Mouse (Mus musculus) heart, adult 9 months (tissue): ENCODE results near the gene Nbas.

ENCODE experiments used
- DNase-seq, 2 experiments: peaks; one replicate each; pipeline ENCODE4 v3.0.0; 2022; ENCODE audit warnings: low spot score in 2 of 2

The Nbas gene

DNA sequence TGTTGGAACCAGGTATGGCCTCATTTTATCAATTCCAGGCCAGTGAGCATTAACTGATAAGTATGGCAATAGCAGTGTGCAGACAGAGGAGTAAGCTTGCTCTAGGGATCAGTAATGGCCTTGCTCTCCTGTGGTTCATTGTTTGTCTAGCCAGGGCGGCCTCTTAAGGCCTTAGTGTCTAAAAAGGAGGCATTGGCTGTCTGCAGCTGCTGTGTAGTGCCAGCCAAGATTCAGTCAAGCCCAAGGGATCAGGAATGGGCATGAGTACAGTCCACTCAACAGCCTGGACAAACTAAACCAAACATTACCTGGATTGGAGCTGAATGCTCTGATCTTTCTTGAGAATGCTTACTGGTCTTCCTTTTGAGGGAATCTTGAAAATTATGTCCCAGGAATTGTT is 120.7 kb downstream of the Nbas start:
- no peak for DNase-seq

GRCm38 (mm10) chr12:13410191-13410590 is 141.3 kb downstream of the Nbas start:
- no peak for DNase-seq

DNA sequence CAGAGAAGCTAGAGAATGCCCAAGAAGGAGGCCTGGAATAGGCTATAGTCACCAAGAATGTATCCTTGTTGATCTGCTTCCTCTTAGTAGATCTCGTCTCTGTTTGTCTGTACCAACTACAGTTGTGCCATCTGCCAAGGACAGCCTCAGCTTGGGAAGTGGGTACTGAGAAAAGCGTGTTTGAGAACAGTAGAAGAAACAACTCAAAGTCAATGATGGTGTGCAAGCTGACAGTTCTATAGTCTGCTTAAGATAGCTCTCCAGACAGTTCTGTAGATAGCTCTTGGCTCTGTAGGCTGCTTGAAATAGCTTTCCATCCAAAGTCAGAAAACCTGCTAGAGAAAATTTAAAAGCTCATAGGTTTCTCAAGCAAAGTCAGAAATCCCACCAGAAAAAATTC is 149.7 kb downstream of the Nbas start:
- DNase-seq, result no peak

DNA sequence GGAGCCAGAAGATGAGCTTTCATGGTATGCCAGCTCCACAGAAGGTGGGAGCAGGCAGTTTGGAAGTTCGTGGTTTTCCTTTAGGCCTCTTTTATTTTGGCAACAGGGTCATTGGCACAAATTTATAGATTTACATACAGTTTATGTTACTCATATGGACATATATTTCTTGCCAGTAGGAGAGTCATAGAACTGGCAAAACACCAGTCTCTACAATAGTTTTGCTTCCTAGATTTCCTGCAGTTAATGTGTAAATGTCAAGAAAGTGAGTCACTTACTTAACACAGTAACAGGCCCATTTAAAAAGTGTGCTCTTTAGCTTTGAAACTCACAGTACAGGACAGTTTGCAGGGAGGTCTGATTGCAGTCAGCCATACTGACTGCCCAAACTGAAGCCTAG is 161.3 kb downstream of the Nbas start:
- DNase-seq, result no peak

- no peak for DNase-seq
Measured at GRCm38 (mm10) chr12:13444653-13445431, 175.9 kb downstream of the Nbas start.

- no peak for DNase-seq
Measured at GRCm38 (mm10) chr12:13445486-13446065, 176.6 kb downstream of the Nbas start.

DNA sequence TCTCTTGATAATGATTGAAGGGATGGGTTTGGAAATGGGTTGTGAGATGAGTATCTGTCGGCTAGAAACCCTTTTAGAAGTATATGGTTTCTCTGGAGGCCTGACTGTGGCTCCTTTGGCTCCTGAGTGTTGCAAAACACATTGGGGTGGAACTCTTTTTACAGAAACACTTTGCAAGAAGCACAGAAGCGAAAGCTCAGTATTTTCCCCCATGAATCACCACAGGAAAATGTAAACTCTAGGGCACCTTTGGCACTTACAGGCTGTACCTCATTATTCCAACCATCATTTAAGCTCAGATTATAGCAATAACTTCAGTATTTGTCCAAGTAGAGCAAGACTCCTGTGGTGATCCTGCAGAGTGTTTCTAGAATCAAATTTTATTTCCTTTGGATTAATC is 180.0 kb downstream of the Nbas start:
- no peak for DNase-seq

- DNase-seq, result no peak
Measured at GRCm38 (mm10) chr12:13452050-13452449, 183.1 kb downstream of the Nbas start.

- no peak for DNase-seq
Measured at GRCm38 (mm10) chr12:13460223-13460853, 191.4 kb downstream of the Nbas start.

DNA sequence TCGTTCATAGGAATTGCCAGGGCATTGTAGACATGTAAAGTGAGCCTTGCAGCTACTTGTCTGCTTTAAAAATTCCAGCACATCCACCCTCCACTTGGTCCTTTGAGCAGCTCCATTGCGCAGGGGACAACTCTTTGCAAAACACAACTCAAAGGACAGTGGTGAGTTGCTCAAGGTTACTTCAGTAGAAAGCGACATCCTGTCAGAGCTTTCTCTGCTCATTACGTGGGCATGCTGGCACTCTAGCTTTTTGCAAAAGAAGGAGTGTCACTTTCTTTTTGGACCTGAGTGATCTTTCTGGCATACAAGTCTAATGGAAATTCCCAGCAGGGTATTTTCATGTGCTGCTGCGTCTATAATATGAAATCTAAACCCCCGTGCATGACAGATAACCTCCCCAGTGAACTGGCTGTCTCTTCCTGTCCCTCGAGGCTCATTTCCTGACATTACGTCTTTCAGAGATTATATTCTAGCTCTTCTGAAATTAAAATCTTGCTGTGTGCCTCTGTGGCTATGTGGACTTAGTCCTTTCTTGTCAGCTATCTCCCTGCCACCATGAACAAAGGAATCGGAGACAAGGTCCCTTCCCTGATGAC is 192.7 kb downstream of the Nbas start:
- DNase-seq, result no peak

DNA sequence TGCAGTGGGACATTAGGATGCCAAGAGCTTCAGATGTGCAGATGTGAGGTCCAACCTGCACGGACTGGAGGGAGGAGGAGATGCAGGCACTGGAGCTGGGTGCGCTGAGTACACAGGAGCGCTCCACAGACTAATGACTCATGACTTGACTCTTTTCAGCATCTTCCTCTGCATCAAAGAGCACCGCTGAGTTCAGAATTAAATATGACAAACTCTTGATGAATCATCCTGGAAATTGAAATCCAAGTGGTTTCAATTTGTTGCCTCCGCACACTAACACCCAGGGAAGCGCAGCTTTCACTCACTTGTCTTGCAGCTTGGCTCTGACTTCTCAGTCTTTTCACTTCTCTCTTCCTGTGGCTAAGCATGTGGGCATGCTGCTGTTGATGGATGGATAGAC is 193.5 kb downstream of the Nbas start:
- DNase-seq, result no peak

GRCm38 (mm10) chr12:13465554-13465953 is 196.6 kb downstream of the Nbas start:
- DNase-seq, result no peak

DNA sequence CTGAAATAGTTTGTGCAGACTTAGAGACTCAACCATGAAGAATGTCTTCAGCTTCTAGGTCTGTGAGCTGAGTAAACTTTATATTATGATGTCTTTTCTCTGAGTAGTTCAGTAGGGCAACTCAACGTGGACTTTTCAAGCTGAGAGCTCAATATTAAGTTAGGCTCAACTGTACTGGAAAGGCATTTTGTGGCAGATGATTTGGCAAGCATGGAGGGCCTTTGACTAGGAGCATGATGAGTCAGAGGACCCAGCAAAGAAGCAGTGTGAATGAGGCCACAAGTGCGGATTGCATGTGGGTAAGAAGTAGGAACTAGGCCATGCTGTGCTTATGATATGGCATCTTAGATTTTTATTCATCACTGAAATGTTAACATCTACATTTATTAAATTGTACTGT is 205.9 kb downstream of the Nbas start:
- DNase-seq, result no peak

DNA sequence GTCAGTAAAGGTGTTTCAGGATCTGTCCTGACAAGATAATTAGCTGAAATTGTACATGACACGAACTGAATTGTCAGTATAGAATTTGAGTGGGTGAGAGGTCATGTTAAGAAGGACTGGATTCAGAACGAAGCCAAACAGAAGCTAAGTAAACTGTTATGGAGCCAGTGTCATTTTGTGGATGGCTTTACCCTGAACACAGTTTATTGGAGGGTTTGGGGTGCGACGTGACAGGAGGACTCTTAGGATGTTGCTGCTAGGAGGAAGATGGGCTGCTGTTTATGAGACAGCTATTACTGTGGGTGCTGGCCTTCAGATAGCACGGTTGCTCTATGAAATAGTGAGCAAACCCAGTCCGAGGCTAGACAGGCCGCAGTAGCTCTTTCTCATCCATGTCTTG is 210.2 kb downstream of the Nbas start:
- no peak for DNase-seq

DNA sequence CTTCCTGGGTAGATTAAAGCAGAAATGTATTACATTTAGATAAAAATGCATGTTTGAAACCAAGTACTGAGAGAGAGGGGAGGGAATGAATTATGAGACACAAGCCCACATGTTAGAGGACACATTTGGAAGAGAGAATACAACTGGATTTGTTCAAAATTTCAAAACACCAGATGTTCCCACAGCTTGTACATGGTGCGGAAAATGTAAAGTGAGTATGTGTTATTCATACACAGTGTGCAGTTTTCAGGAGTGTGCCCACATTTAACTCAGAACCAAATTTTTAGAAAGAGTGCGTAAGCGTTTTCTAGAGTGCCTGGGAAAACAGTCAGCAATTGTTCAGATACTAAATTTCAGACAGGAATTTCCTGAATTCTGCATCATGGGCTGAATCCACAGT is 217.3 kb downstream of the Nbas start:
- DNase-seq, result no peak

- no peak for DNase-seq
Measured at GRCm38 (mm10) chr12:13497211-13497610, 228.3 kb downstream of the Nbas start.

DNA sequence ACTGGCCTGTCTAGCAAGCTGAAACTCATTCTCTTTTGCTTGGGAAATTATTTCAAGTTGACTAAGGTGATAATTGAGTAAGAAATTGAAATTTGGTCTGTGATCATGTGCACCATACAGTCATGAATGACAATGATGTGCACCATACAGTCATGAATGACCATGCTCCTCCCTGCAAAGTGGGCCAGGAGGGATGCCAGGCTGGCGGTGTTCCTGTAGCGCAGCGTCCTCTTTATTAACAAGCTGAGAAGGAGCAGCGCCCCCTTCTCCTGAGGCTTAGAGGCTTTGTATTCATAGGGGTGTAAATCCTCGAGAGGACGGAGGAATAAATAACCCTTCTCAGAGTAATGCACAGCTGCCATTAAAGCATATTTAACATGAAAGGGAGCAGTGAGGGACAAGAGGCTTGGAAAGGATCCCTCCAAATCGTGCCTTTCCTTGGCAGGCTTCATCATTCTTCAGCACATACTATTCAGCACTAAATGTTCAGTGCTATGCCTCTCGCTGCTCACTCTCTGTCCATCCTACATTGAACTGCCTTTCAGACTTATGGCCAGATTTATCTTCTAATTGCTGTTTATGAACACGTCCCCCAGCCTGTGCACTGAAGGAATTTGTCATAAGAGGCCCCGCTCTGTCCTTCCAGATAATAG is 230.4 kb downstream of the Nbas start:
- DNase-seq, result no peak

DNA sequence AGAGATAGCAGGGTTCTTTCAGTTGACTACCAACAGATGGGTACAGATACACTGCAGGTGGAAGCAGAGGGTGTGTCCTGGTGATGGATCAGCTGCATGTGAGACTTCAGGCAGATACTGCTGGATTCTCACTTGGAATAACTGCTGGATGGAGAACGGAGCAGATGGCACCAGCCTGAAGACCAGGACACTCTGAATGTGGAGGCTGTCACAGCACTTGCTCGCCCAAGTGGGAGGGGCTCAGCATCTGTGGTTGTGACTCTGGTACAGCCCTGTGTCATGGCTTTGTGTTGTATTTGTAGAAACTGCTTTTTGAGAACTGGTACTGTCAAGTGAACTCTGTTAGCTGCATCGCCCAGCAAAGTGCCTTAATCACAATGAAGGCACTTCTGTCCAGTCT is 231.3 kb downstream of the Nbas start:
- DNase-seq, result no peak

- DNase-seq, result no peak
Measured at GRCm38 (mm10) chr12:13504771-13505444, 236.0 kb downstream of the Nbas start.

DNA sequence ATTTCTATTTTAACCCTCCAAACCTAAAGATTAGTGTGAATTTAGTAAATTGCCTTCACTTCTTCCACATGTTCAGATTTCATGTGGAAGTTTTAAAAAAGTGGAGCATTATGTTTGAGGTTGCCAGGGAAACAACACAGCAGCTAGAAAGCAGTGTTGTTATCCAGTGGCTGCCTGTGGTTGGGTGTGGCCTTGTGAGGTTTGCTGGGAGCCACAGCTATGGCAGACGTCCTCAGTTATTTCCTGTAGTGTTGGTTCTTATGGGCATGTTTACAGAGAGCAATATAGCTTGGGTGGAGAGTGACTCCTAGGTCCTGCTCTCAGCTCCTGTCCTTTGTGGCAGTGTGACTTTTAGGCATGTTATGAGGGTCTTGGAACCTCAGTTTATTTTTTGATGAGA is 249.1 kb downstream of the Nbas start:
- DNase-seq, result no peak

GRCm38 (mm10) chr12:13519413-13519812 is 250.5 kb downstream of the Nbas start:
- DNase-seq, result no peak
